Mouse (Mus musculus): ENCODE measurements around the gene Magohb. TPM values are rescaled to one million over a fixed set of nuclear protein-coding genes. Genes with fewer than 3 reads are reported as not detected.

Magohb gene
- total RNA-seq, 1 experiment: 10.0 TPM

GRCm38 (mm10) chr6:131327076-131327475, 34.0 kb upstream of the Magohb start:
- in situ Hi-C loops (cut with MboI; ENCODE audit: low sequenced_read_pairs in 2 of 2, unreplicated experiment in 2 of 2): no loop called here
- Histone ChIP-seq H3K9me3 (ENCODE audit: control insufficient read depth, insufficient read depth, low read depth, low read length) (no peaks in the 10 kb centered on the region), H3K4me3 (ENCODE audit: insufficient read depth in 1 of 2, low read depth in 1 of 2, low read length in 2 of 2, poor library complexity in 1 of 2, severe bottlenecking in 1 of 2) (no peak overlapping the region), H3K36me3 (ENCODE audit: control insufficient read depth, insufficient read depth, low read length, poor library complexity, severe bottlenecking) (no peaks in the 10 kb centered on the region), H3K9ac (ENCODE audit: insufficient read depth, low read depth, low read length, poor library complexity, severe bottlenecking) (no peak overlapping the region), H3K4me1 (ENCODE audit: control insufficient read depth in 2 of 2, insufficient read depth in 2 of 2, low read length in 2 of 2, poor library complexity in 1 of 2) (no peaks in the 10 kb centered on the region), H3K27ac (ENCODE audit: insufficient read depth, low read depth, low read length, poor library complexity, severe bottlenecking) (no peak overlapping the region)
- no peak for DNase-seq (ENCODE audit: low read depth, low spot score)
- TF ChIP-seq ZC3H11A (IDR thresholded peaks at IDR 0.05; ENCODE audit: borderline replicate concordance, low read depth, low read length) (no peak), MAFK (IDR thresholded peaks at IDR 0.05; ENCODE audit: insufficient read depth, low read depth, low read length) (no peak), CHD2 (IDR thresholded peaks at IDR 0.05; ENCODE audit: low read depth, low read length) (no peak), HCFC1 (IDR thresholded peaks at IDR 0.05; ENCODE audit: borderline replicate concordance, insufficient read depth, low read length) (no peak), ZNF384 (IDR thresholded peaks at IDR 0.05; ENCODE audit: low read depth, low read length) (no peak)

GRCm38 (mm10) chr6:131321854-131322639, 29.0 kb upstream of the Magohb start:
- no peaks in the 10 kb centered on the region for H3K9me3 ChIP-seq (ENCODE audit: control insufficient read depth, insufficient read depth, low read depth, low read length)
- no peak overlapping the region for H3K9ac ChIP-seq (ENCODE audit: insufficient read depth, low read depth, low read length, poor library complexity, severe bottlenecking)
- no peak overlapping the region for H3K27ac ChIP-seq (ENCODE audit: insufficient read depth, low read depth, low read length, poor library complexity, severe bottlenecking)
- H3K36me3 ChIP-seq (ENCODE audit: control insufficient read depth, insufficient read depth, low read length, poor library complexity, severe bottlenecking): no peaks in the 10 kb centered on the region
- in situ Hi-C loops (cut with MboI; ENCODE audit: low sequenced_read_pairs in 2 of 2, unreplicated experiment in 2 of 2): no loop called here
- no peaks in the 10 kb centered on the region for H3K4me1 ChIP-seq (ENCODE audit: control insufficient read depth in 2 of 2, insufficient read depth in 2 of 2, low read length in 2 of 2, poor library complexity in 1 of 2)
- TF ChIP-seq MAFK (IDR thresholded peaks at IDR 0.05; ENCODE audit: insufficient read depth, low read depth, low read length): no peak
- no peak for TF ChIP-seq ZNF384 (IDR thresholded peaks at IDR 0.05; ENCODE audit: low read depth, low read length)
- no peak for TF ChIP-seq ZC3H11A (IDR thresholded peaks at IDR 0.05; ENCODE audit: borderline replicate concordance, low read depth, low read length)
- no peak for TF ChIP-seq CHD2 (IDR thresholded peaks at IDR 0.05; ENCODE audit: low read depth, low read length)
- TF ChIP-seq HCFC1 (IDR thresholded peaks at IDR 0.05; ENCODE audit: borderline replicate concordance, insufficient read depth, low read length): no peak
- DNase-seq (ENCODE audit: low read depth, low spot score): no peak
- no peak overlapping the region for H3K4me3 ChIP-seq (ENCODE audit: insufficient read depth in 1 of 2, low read depth in 1 of 2, low read length in 2 of 2, poor library complexity in 1 of 2, severe bottlenecking in 1 of 2)

- in situ Hi-C loops (cut with MboI; ENCODE audit: low sequenced_read_pairs in 2 of 2, unreplicated experiment in 2 of 2): no loop called here
- Histone ChIP-seq H3K27ac (ENCODE audit: insufficient read depth, low read depth, low read length, poor library complexity, severe bottlenecking) (no peak overlapping the region), H3K4me3 (ENCODE audit: insufficient read depth in 1 of 2, low read depth in 1 of 2, low read length in 2 of 2, poor library complexity in 1 of 2, severe bottlenecking in 1 of 2) (no peak overlapping the region), H3K36me3 (ENCODE audit: control insufficient read depth, insufficient read depth, low read length, poor library complexity, severe bottlenecking) (no peaks in the 10 kb centered on the region), H3K9ac (ENCODE audit: insufficient read depth, low read depth, low read length, poor library complexity, severe bottlenecking) (no peak overlapping the region), H3K4me1 (ENCODE audit: control insufficient read depth in 2 of 2, insufficient read depth in 2 of 2, low read length in 2 of 2, poor library complexity in 1 of 2) (no peaks in the 10 kb centered on the region), H3K9me3 (ENCODE audit: control insufficient read depth, insufficient read depth, low read depth, low read length) (no peaks in the 10 kb centered on the region)
- 0 out of 2 replicates have a peak, but pooled peaks have one; percentile 38 for TF ChIP-seq ZNF384 (IDR thresholded peaks at IDR 0.05; ENCODE audit: low read depth, low read length)
- no peak for TF ChIP-seq HCFC1 (IDR thresholded peaks at IDR 0.05; ENCODE audit: borderline replicate concordance, insufficient read depth, low read length)
- no peak for DNase-seq (ENCODE audit: low read depth, low spot score)
Observed at GRCm38 (mm10) chr6:131316155-131317101, 23.4 kb upstream of the Magohb start.

GRCm38 (mm10) chr6:131308031-131308430, 15.0 kb upstream of the Magohb start:
- no peak for TF ChIP-seq CHD2 (IDR thresholded peaks at IDR 0.05; ENCODE audit: low read depth, low read length)
- no peak for TF ChIP-seq ZNF384 (IDR thresholded peaks at IDR 0.05; ENCODE audit: low read depth, low read length)
- TF ChIP-seq MAFK (IDR thresholded peaks at IDR 0.05; ENCODE audit: insufficient read depth, low read depth, low read length): no peak
- no peak for TF ChIP-seq ZC3H11A (IDR thresholded peaks at IDR 0.05; ENCODE audit: borderline replicate concordance, low read depth, low read length)
- no peak for TF ChIP-seq HCFC1 (IDR thresholded peaks at IDR 0.05; ENCODE audit: borderline replicate concordance, insufficient read depth, low read length)
- Histone ChIP-seq H3K27ac (ENCODE audit: insufficient read depth, low read depth, low read length, poor library complexity, severe bottlenecking) (no peak overlapping the region), H3K4me3 (ENCODE audit: insufficient read depth in 1 of 2, low read depth in 1 of 2, low read length in 2 of 2, poor library complexity in 1 of 2, severe bottlenecking in 1 of 2) (no peak overlapping the region), H3K9me3 (ENCODE audit: control insufficient read depth, insufficient read depth, low read depth, low read length) (no peaks in the 10 kb centered on the region), H3K4me1 (ENCODE audit: control insufficient read depth in 2 of 2, insufficient read depth in 2 of 2, low read length in 2 of 2, poor library complexity in 1 of 2) (no peaks in the 10 kb centered on the region), H3K9ac (ENCODE audit: insufficient read depth, low read depth, low read length, poor library complexity, severe bottlenecking) (no peak overlapping the region), H3K36me3 (ENCODE audit: control insufficient read depth, insufficient read depth, low read length, poor library complexity, severe bottlenecking) (no peaks in the 10 kb centered on the region)
- no peak for DNase-seq (ENCODE audit: low read depth, low spot score)
- in situ Hi-C loops (cut with MboI; ENCODE audit: low sequenced_read_pairs in 2 of 2, unreplicated experiment in 2 of 2): no loop called here
